Mouse (Mus musculus) MEL (cell line): ENCODE results near the gene Ifi209. TPM values are rescaled to one million over a fixed set of nuclear protein-coding genes. Genes with fewer than 3 reads are reported as not detected.

Experiments
- DNase-seq: peaks from one replicate; pipeline ENCODE4 v3.0.0; 2011; ENCODE audit warnings: low read depth, low spot score
- H3K27ac ChIP-seq: 2 replicates; pipeline ENCODE4 v1.5.1; 2012; ENCODE audit warnings: low read depth, mild to moderate bottlenecking, control low read depth, low read length, moderate library complexity; ENCODE audit not compliant: control insufficient read depth
- H3K27me3 ChIP-seq, 2 experiments: fragments of 150-350 bp in 1 of 2; sonication (generic) in 1 of 2; 2 replicates each; pipeline ENCODE4 v1.6.1; 2012; ENCODE audit warnings: low read length in 2 of 2, mild to moderate bottlenecking in 2 of 2, improper control_type of control experiment in 1 of 2, moderate library complexity in 1 of 2; ENCODE audit not compliant: insufficient read depth in 2 of 2, control insufficient read depth in 1 of 2
- H3K36me3 ChIP-seq, 2 experiments: 2 replicates each; pipeline ENCODE4 v1.6.1; 2012 to 2014; ENCODE audit warnings: low read length in 2 of 2, improper control_type of control experiment in 1 of 2, inconsistent platforms in 1 of 2, mild to moderate bottlenecking in 1 of 2; ENCODE audit not compliant: insufficient read depth in 2 of 2, control insufficient read depth in 1 of 2
- H3K4me1 ChIP-seq, 2 experiments: fragments of 150-350 bp in 1 of 2; sonication (generic) in 1 of 2; 2 replicates each; pipeline ENCODE4 v1.6.1; 2012; ENCODE audit warnings: low read length in 2 of 2, improper control_type of control experiment in 1 of 2, mild to moderate bottlenecking in 1 of 2; ENCODE audit not compliant: insufficient read depth in 2 of 2, control insufficient read depth in 1 of 2
- H3K4me3 ChIP-seq, 2 experiments: fragments of 150-350 bp in 1 of 2; sonication (generic) in 1 of 2; 2 replicates each; pipeline ENCODE4 v1.5.1; 2012; ENCODE audit warnings: low read depth in 2 of 2, low read length in 2 of 2, mild to moderate bottlenecking in 2 of 2, moderate library complexity in 2 of 2, control low read depth in 1 of 2, improper control_type of control experiment in 1 of 2; ENCODE audit not compliant: control insufficient read depth in 1 of 2, insufficient read depth in 1 of 2
- H3K79me2 ChIP-seq: 2 replicates; pipeline ENCODE4 v1.6.1; 2012; ENCODE audit warnings: mild to moderate bottlenecking, low read length, moderate library complexity; ENCODE audit not compliant: control insufficient read depth, poor library complexity, insufficient read depth
- H3K9ac ChIP-seq: 2 replicates; pipeline ENCODE4 v1.6.1; 2012; ENCODE audit warnings: low read depth, mild to moderate bottlenecking, control low read depth, low read length, moderate library complexity; ENCODE audit not compliant: control insufficient read depth, poor library complexity, severe bottlenecking
- H3K9me3 ChIP-seq: fragments of 150-350 bp; sonication (generic); replicated peaks from 2 replicates; pipeline ENCODE4 v1.6.1; 2012; ENCODE audit warnings: mild to moderate bottlenecking, low read length, improper control_type of control experiment, moderate library complexity; ENCODE audit not compliant: insufficient read depth
- BHLHE40 ChIP-seq: IDR thresholded peaks from 2 replicates; pipeline ENCODE4 v1.6.1; 2012; ENCODE audit warnings: low read depth, mild to moderate bottlenecking, inconsistent platforms, low read length, improper control_type of control experiment, borderline replicate concordance
- CHD2 ChIP-seq: IDR thresholded peaks from 2 replicates; pipeline ENCODE4 v1.6.1; 2011; ENCODE audit warnings: low read length, improper control_type of control experiment
- CTCF ChIP-seq, 3 experiments: IDR thresholded peaks in 2 of 3; conservative IDR thresholded peaks in 1 of 3; 2 replicates each; pipeline ENCODE4 v1.5.1; 2011 to 2012; ENCODE audit warnings: low read length in 3 of 3, low read depth in 2 of 3, mild to moderate bottlenecking in 2 of 3, improper control_type of control experiment in 1 of 3, inconsistent platforms in 1 of 3, mixed read lengths in 1 of 3, moderate library complexity in 1 of 3; ENCODE audit not compliant: control insufficient read depth in 1 of 3, insufficient read depth in 1 of 3, poor library complexity in 1 of 3, severe bottlenecking in 1 of 3
- E2F4 ChIP-seq: IDR thresholded peaks from 2 replicates; pipeline ENCODE4 v1.6.1; 2011; ENCODE audit warnings: low read depth, low read length, improper control_type of control experiment, borderline replicate concordance
- ELF1 ChIP-seq: IDR thresholded peaks from 2 replicates; pipeline ENCODE4 v1.6.1; 2014; ENCODE audit warnings: low read depth, mild to moderate bottlenecking, inconsistent platforms, low read length, improper control_type of control experiment, moderate library complexity
- ETS1 ChIP-seq: IDR thresholded peaks from 2 replicates; pipeline ENCODE4 v1.6.1; 2012; ENCODE audit warnings: low read depth, mild to moderate bottlenecking, inconsistent platforms, low read length, improper control_type of control experiment, moderate library complexity
- GABPA ChIP-seq: IDR thresholded peaks from 2 replicates; pipeline ENCODE4 v1.6.1; 2012; ENCODE audit warnings: low read depth, mild to moderate bottlenecking, inconsistent platforms, low read length, improper control_type of control experiment, moderate library complexity
- JUND ChIP-seq: IDR thresholded peaks from 2 replicates; pipeline ENCODE4 v1.6.1; 2011; ENCODE audit warnings: low read depth, mild to moderate bottlenecking, improper control_type of control experiment, low read length
- KAT2A ChIP-seq: conservative IDR thresholded peaks from 2 replicates; pipeline ENCODE4 v1.6.1; 2012; ENCODE audit warnings: low read depth, low read length, improper control_type of control experiment, inconsistent platforms
- MAFK ChIP-seq: IDR thresholded peaks from 2 replicates; pipeline ENCODE4 v1.6.1; 2011; ENCODE audit warnings: low read depth, mild to moderate bottlenecking, low read length, improper control_type of control experiment, borderline replicate concordance
- MAX ChIP-seq: IDR thresholded peaks from 2 replicates; pipeline ENCODE4 v1.6.1; 2011; ENCODE audit warnings: low read length, improper control_type of control experiment
- MAZ ChIP-seq: IDR thresholded peaks from 2 replicates; pipeline ENCODE4 v1.6.1; 2012; ENCODE audit warnings: low read depth, mild to moderate bottlenecking, inconsistent platforms, low read length, improper control_type of control experiment
- MYB ChIP-seq: IDR thresholded peaks from 2 replicates; pipeline ENCODE4 v1.6.1; 2011; ENCODE audit warnings: mild to moderate bottlenecking, low read depth, low read length, improper control_type of control experiment
- MYC ChIP-seq: IDR thresholded peaks from 2 replicates; pipeline ENCODE4 v1.6.1; 2011; ENCODE audit warnings: low read depth, mild to moderate bottlenecking, low read length, improper control_type of control experiment, moderate library complexity
- NRF1 ChIP-seq: IDR thresholded peaks from 2 replicates; pipeline ENCODE4 v1.6.1; 2014; ENCODE audit warnings: low read depth, mild to moderate bottlenecking, inconsistent platforms, low read length, improper control_type of control experiment, moderate library complexity; ENCODE audit not compliant: poor library complexity, insufficient read depth, severe bottlenecking
- RAD21 ChIP-seq: IDR thresholded peaks from 2 replicates; pipeline ENCODE4 v1.6.1; 2011; ENCODE audit warnings: mild to moderate bottlenecking, low read depth, low read length, improper control_type of control experiment
- SIN3A ChIP-seq: IDR thresholded peaks from 2 replicates; pipeline ENCODE4 v1.6.1; 2012; ENCODE audit warnings: low read length, improper control_type of control experiment, inconsistent platforms
- SMC3 ChIP-seq: IDR thresholded peaks from 2 replicates; pipeline ENCODE4 v1.6.1; 2011; ENCODE audit warnings: low read depth, low read length, improper control_type of control experiment
- TAL1 ChIP-seq: IDR thresholded peaks from 2 replicates; pipeline ENCODE4 v1.6.1; 2012; ENCODE audit warnings: mild to moderate bottlenecking, inconsistent platforms, low read length, moderate library complexity, mixed read lengths
- TCF12 ChIP-seq: IDR thresholded peaks from 2 replicates; pipeline ENCODE4 v1.6.1; 2014; ENCODE audit warnings: low read depth, mild to moderate bottlenecking, inconsistent platforms, low read length, improper control_type of control experiment, moderate library complexity
- UBTF ChIP-seq: IDR thresholded peaks from 2 replicates; pipeline ENCODE4 v1.6.1; 2012; ENCODE audit warnings: low read depth, mild to moderate bottlenecking, inconsistent platforms, low read length, improper control_type of control experiment, moderate library complexity, borderline replicate concordance; ENCODE audit not compliant: insufficient read depth
- USF1 ChIP-seq: IDR thresholded peaks from 2 replicates; pipeline ENCODE4 v1.6.1; 2014; ENCODE audit warnings: low read depth, mild to moderate bottlenecking, inconsistent platforms, low read length, improper control_type of control experiment, moderate library complexity
- USF2 ChIP-seq, 2 experiments: IDR thresholded peaks; 2 replicates each; pipeline ENCODE4 v1.6.1; 2011 to 2012; ENCODE audit warnings: improper control_type of control experiment in 2 of 2, low read length in 2 of 2, borderline replicate concordance in 1 of 2, inconsistent platforms in 1 of 2, low read depth in 1 of 2, mild to moderate bottlenecking in 1 of 2; ENCODE audit not compliant: insufficient read depth in 1 of 2
- ZC3H11A ChIP-seq: IDR thresholded peaks from 2 replicates; pipeline ENCODE4 v1.6.1; 2012; ENCODE audit warnings: low read depth, mild to moderate bottlenecking, inconsistent platforms, low read length, improper control_type of control experiment
- ZMIZ1 ChIP-seq: IDR thresholded peaks from 2 replicates; pipeline ENCODE4 v1.6.1; 2012; ENCODE audit warnings: low read depth, mild to moderate bottlenecking, inconsistent platforms, low read length, improper control_type of control experiment, moderate library complexity
- ZNF384 ChIP-seq: IDR thresholded peaks from 2 replicates; pipeline ENCODE4 v1.6.1; 2012; ENCODE audit warnings: low read depth, mild to moderate bottlenecking, inconsistent platforms, low read length, improper control_type of control experiment
- polyA plus RNA-seq, 2 experiments: library from polyadenylated mRNA; stranded (reverse) in 1 of 2; unstranded in 1 of 2; fragments of >175 nt in 1 of 2; fragments of >200 nt in 1 of 2; gene quantifications; 2 replicates each; pipeline versions ENCODE4 v1.2.1 to v1.2.4; 2012; ENCODE audit warnings: low replicate concordance in 2 of 2, low read depth in 1 of 2; ENCODE audit not compliant: insufficient read length in 2 of 2, insufficient read depth in 1 of 2, missing spikeins in 1 of 2
- total RNA-seq: library from RNA; depleted of rRNA; stranded (reverse); fragments of 300-350 nt; gene quantifications from 2 replicates; pipeline ENCODE4 v1.2.3, GENCODE M21; 2012

The Ifi209 gene
- total and polyA plus RNA-seq, 3 experiments = not detected

- Histone ChIP-seq H3K79me2 (no peaks in the 10 kb centered on the region), H3K9me3 (no peaks in the 10 kb centered on the region), H3K4me1 (no peaks in the 10 kb centered on the region), H3K36me3 (no peaks in the 10 kb centered on the region), H3K27ac (no peak overlapping the region), H3K4me3 (no peak overlapping the region), H3K27me3 (no peaks in the 10 kb centered on the region), H3K9ac (no peak overlapping the region)
- no peak for DNase-seq
- TF ChIP-seq UBTF (no peak), CHD2 (no peak), MAZ (no peak), ZMIZ1 (no peak), MYB (no peak), JUND (no peak), SMC3 (no peak), BHLHE40 (no peak), MAX (no peak), GABPA (no peak), E2F4 (no peak), ELF1 (no peak), MYC (no peak), TCF12 (no peak), TAL1 (no peak), KAT2A (no peak), ETS1 (no peak), USF1 (no peak), RAD21 (no peak), ZC3H11A (no peak)
Observed at GRCm38 (mm10) chr1:173624052-173624451, 6.7 kb upstream of the Ifi209 start.

DNA sequence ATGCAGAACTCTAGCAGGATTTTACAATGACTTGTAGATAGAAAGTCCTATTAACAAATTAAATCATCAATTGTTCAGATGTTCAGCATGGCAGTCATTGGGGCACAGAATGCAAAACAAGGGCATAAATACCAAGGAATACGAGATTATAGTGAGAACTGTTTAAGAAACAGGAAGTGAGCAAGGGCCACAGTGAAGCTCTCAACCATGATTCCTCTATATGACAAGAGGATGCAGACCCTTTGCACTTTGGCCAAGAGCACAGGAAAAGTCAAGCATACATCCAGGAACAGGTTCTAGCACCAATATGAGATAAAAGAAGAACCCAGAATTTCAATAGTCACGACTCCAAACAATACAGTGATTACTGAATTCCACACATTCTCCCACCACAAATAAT, 4.0 kb upstream of the Ifi209 start:
- Histone ChIP-seq H3K9ac (no peak overlapping the region), H3K36me3 (no peaks in the 10 kb centered on the region), H3K27me3 (no peaks in the 10 kb centered on the region), H3K4me1 (no peaks in the 10 kb centered on the region), H3K27ac (no peak overlapping the region), H3K79me2 (no peaks in the 10 kb centered on the region), H3K4me3 (no peak overlapping the region), H3K9me3 (no peaks in the 10 kb centered on the region)
- no peak for DNase-seq
- TF ChIP-seq SIN3A (no peak), MAFK (no peak), USF2 (IDR thresholded peaks at IDR 0.05; ENCODE audit: borderline replicate concordance in 1 of 2, insufficient read depth in 1 of 2, low read depth in 1 of 2, low read length in 2 of 2) (no peak), GABPA (no peak), JUND (no peak), NRF1 (no peak), TAL1 (no peak), ZC3H11A (no peak), MAX (no peak), CTCF (IDR thresholded peaks at IDR 0.05 in 2 of 3, conservative IDR thresholded peaks at IDR 0.05 in 1 of 3; ENCODE audit: control insufficient read depth in 1 of 3, insufficient read depth in 1 of 3, low read depth in 2 of 3, low read length in 3 of 3, poor library complexity in 1 of 3, severe bottlenecking in 1 of 3) (no peak), ZNF384 (no peak), TCF12 (no peak)
